Mouse (Mus musculus) kidney, embryonic 16.5 days (tissue): ENCODE results near the gene Dlg2. TPM values are rescaled to one million over a fixed set of nuclear protein-coding genes. Genes with fewer than 3 reads are reported as not detected.

Experiments used
- ATAC-seq: fragments of 200-750 bp; cut with Nextera tagmentation; 2 replicates; pipeline ENCODE4 v1.8.0; 2017; ENCODE audit warnings: moderate TSS enrichment; ENCODE audit not compliant: low FRiP score, low TSS enrichment
- H3K27ac ChIP-seq: fragments of 300-500 bp; sonication (generic); 2 replicates; pipeline ENCODE4 v1.5.1; 2014; ENCODE audit warnings: low read length
- H3K27me3 ChIP-seq: fragments of 300-500 bp; sonication (generic); 2 replicates; pipeline ENCODE4 v1.6.1; 2014; ENCODE audit warnings: low read length, control low read depth, mixed read lengths; ENCODE audit not compliant: insufficient read depth
- H3K36me3 ChIP-seq: fragments of 300-500 bp; sonication (generic); 2 replicates; pipeline ENCODE4 v1.6.1; 2014; ENCODE audit warnings: low read length, control low read depth, mixed read lengths; ENCODE audit not compliant: insufficient read depth
- H3K4me1 ChIP-seq: fragments of 300-500 bp; sonication (generic); 2 replicates; pipeline ENCODE4 v1.6.1; 2014; ENCODE audit warnings: low read length, control low read depth, mixed read lengths; ENCODE audit not compliant: insufficient read depth
- H3K4me2 ChIP-seq: fragments of 300-500 bp; sonication (generic); replicated peaks from 2 replicates; pipeline ENCODE4 v1.6.1; 2014; ENCODE audit warnings: low read depth, low read length
- H3K4me3 ChIP-seq: fragments of 300-500 bp; sonication (generic); 2 replicates; pipeline ENCODE4 v1.5.1; 2014; ENCODE audit warnings: mild to moderate bottlenecking, low read length
- H3K9ac ChIP-seq: fragments of 300-500 bp; sonication (generic); replicated peaks from 2 replicates; pipeline ENCODE4 v1.6.1; 2014; ENCODE audit warnings: low read length
- H3K9me3 ChIP-seq: fragments of 300-500 bp; sonication (generic); 2 replicates; pipeline ENCODE4 v1.6.1; 2016; ENCODE audit warnings: low read length, control low read depth
- WGBS: fragments of 180-500 bp; shearing (Covaris S2); extraction: QIAGEN DNeasy Blood & Tissue Kit; methylation state at CpG from one replicate; pipeline ENCODE4 v1.1.7; 2014; 5-methylcytosine and 5-hydroxymethylcytosine counted together
- polyA plus RNA-seq: library from polyadenylated mRNA; unstranded; fragments of >200 nt; fragmentation: Nextera tagmentation; extraction: Ambion mirVana; gene quantifications from 2 replicates; pipeline ENCODE4 v1.2.1, GENCODE M21; 2015

The Dlg2 gene
- polyA plus RNA-seq, 1 experiment from 2014 or later: 1.0 TPM

DNA sequence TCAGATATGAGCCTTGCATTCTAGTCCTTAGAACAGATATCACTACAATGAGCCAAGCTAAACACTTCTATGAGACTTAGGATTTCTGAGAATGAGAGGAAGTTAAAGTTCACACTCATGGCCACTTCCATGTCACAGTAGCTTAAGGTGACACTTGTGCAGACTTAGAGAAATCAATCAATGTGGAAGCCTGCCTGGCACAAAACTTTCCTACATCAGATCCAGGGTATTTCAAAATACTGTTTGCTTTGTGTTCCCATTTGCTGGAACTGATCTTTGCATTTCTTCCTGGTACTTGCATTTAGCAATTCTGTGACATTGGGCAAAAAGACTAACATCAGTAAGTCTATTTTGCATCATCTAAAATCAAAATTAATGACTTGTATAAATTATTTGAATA is 1091.0 kb downstream of the Dlg2 start:
- H3K9ac ChIP-seq: no peak overlapping the region
- H3K9me3 ChIP-seq: no peaks in the 10 kb centered on the region
- H3K27me3 ChIP-seq: no peaks in the 10 kb centered on the region
- no peak overlapping the region for H3K4me3 ChIP-seq
- no peak for ATAC-seq
- no peak overlapping the region for H3K27ac ChIP-seq
- no peak overlapping the region for H3K4me2 ChIP-seq
- no peaks in the 10 kb centered on the region for H3K4me1 ChIP-seq
- no peaks in the 10 kb centered on the region for H3K36me3 ChIP-seq

DNA sequence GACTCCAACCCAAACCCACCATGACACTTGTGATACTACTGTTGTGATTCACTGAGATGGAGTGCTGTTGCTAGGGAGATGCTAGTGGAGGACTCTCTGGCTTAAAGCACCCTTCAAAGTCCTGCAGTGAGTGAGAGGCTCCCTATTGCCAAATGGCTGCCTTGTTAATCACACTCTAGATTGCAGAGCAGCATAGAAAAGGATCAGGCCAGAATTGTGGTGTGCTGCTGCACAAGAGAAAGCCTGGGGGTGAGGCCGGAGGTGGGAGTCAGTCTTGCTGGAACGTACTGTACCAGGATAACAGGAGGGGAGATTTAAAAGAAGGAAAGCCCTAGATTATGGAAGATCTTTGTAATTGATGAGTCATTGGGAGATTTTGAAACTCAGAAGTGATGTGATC is 1094.5 kb downstream of the Dlg2 start:
- no peaks in the 10 kb centered on the region for H3K36me3 ChIP-seq
- H3K27me3 ChIP-seq: no peaks in the 10 kb centered on the region
- no peak overlapping the region for H3K4me3 ChIP-seq
- 83% methylated on average over 2 of the region's 2 CpGs for WGBS
- no peak overlapping the region for H3K9ac ChIP-seq
- H3K27ac ChIP-seq: no peak overlapping the region
- H3K4me2 ChIP-seq: no peak overlapping the region
- H3K9me3 ChIP-seq: no peaks in the 10 kb centered on the region
- no peak for ATAC-seq
- no peaks in the 10 kb centered on the region for H3K4me1 ChIP-seq

DNA sequence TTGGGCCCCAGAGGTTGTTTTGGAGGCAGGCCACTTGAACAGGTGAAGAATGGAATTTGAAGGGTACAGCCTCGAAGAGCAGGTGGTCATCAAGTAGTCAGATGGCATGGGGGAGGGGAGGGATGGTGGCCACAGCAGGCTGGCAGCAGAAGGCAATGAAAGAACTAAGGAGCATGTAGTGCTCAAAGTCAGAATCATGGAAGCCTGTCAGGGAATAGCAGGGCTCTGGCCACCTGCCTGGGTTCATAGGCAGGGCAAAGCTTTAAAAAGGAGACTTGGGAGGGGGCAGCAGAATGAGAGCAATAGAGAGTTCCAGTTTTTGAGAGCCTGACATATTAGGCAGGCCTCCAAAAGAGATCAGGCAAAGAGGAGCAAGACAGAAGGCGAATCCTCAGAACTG is 1096.2 kb downstream of the Dlg2 start:
- no peak overlapping the region for H3K27ac ChIP-seq
- no peaks in the 10 kb centered on the region for H3K9me3 ChIP-seq
- H3K36me3 ChIP-seq: no peaks in the 10 kb centered on the region
- H3K9ac ChIP-seq: no peak overlapping the region
- no peaks in the 10 kb centered on the region for H3K4me1 ChIP-seq
- H3K4me2 ChIP-seq: no peak overlapping the region
- no peak overlapping the region for H3K4me3 ChIP-seq
- H3K27me3 ChIP-seq: no peaks in the 10 kb centered on the region
- ATAC-seq: no peak
- WGBS: 52% methylated on average over 2 of the region's 2 CpGs

DNA sequence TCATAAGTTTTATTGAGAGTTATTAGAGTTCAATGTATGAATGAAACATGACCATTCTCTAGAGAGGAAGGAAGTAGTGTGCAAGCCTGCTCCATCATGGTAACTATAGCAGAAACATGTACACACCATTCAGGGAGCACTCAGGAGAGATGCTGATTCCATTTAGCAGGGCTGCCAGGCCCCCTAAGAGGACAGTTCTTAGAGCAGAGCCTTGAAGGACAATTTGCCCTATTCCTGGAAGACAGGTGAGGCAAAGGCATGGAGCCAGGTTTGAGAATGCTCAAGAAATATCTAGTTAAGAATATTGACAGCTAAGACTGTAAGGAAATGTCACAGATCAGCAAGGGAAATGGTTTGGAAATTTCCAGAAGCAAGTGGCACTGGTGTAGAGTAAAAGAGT is 1096.8 kb downstream of the Dlg2 start:
- no peak overlapping the region for H3K27ac ChIP-seq
- no peaks in the 10 kb centered on the region for H3K27me3 ChIP-seq
- H3K9ac ChIP-seq: no peak overlapping the region
- no peaks in the 10 kb centered on the region for H3K36me3 ChIP-seq
- no peak overlapping the region for H3K4me3 ChIP-seq
- no peaks in the 10 kb centered on the region for H3K4me1 ChIP-seq
- no peak for ATAC-seq
- no peak overlapping the region for H3K4me2 ChIP-seq
- H3K9me3 ChIP-seq: no peaks in the 10 kb centered on the region

DNA sequence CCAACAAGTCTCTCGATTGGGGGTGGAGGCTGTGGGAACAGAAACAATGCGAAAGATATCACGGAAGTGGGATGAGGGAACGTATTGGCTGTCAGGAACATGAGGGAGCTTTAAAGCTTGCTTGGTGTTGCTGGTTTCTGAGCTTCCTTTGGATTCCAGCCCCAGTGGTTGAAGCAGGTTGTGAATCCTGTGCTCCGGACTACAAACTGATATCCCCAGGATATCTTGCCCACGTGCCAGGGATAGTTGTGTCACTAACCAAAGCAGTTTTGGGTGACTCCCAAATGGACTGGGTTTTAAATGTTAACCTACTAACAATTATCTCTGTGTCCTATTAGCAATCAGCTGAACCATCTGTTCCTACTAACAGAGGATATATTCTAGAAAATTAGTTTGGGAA is 1099.7 kb downstream of the Dlg2 start:
- no peaks in the 10 kb centered on the region for H3K9me3 ChIP-seq
- no peak overlapping the region for H3K27ac ChIP-seq
- H3K9ac ChIP-seq: no peak overlapping the region
- WGBS: 90% methylated on average over 6 of the region's 6 CpGs
- H3K4me3 ChIP-seq: no peak overlapping the region
- no peak for ATAC-seq
- no peaks in the 10 kb centered on the region for H3K4me1 ChIP-seq
- H3K4me2 ChIP-seq: no peak overlapping the region
- H3K36me3 ChIP-seq: no peaks in the 10 kb centered on the region
- H3K27me3 ChIP-seq: no peaks in the 10 kb centered on the region

DNA sequence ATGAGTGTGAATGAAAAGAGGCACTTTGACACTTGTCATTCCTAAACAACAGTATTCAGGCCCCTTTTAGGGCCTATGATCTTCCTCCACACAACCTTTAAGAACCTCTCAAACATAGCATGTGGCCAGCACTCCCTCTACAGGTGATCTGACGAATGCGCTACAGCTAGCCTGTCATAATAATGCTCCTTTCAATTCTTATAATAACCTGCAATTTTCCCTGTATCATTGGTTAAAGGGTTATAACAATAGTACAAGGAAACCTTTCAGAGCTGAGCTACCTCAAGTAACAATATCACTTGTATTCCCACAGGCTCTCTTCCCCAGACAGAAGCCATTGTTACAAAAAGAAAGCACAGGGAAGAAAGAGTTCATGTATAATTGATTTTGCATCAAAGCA is 1105.7 kb downstream of the Dlg2 start:
- no peaks in the 10 kb centered on the region for H3K27me3 ChIP-seq
- H3K4me3 ChIP-seq: no peak overlapping the region
- no peak overlapping the region for H3K4me2 ChIP-seq
- no peaks in the 10 kb centered on the region for H3K36me3 ChIP-seq
- 70% methylated on average over 2 of the region's 2 CpGs for whole genome bisulfite sequencing
- no peaks in the 10 kb centered on the region for H3K4me1 ChIP-seq
- H3K27ac ChIP-seq: no peak overlapping the region
- no peak for ATAC-seq
- no peak overlapping the region for H3K9ac ChIP-seq
- no peaks in the 10 kb centered on the region for H3K9me3 ChIP-seq

DNA sequence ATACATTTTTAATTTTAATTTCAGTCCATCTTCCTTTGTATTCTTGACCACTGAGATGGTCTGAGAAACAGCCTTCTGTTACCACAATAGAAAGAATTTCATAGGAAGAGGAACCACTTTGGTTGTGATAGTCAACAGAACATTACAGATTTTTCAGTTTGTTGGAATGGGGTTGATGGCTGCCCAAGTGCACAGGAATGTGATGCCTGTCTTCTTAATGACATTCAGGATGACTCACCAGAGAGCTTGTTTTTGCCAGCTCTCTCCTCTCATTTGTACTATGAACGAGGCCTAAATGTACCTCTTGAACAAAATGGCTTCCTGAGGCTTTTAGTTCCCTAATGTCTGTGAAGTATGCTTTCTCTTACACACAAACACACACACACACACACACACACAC is 1107.1 kb downstream of the Dlg2 start:
- Histone ChIP-seq H3K9ac (no peak overlapping the region), H3K4me3 (no peak overlapping the region), H3K9me3 (no peaks in the 10 kb centered on the region), H3K27ac (no peak overlapping the region), H3K36me3 (no peaks in the 10 kb centered on the region), H3K4me2 (no peak overlapping the region), H3K4me1 (no peaks in the 10 kb centered on the region), H3K27me3 (no peaks in the 10 kb centered on the region)
- ATAC-seq: no peak
- 70% methylated on average over 1 of the region's 1 CpGs for WGBS

DNA sequence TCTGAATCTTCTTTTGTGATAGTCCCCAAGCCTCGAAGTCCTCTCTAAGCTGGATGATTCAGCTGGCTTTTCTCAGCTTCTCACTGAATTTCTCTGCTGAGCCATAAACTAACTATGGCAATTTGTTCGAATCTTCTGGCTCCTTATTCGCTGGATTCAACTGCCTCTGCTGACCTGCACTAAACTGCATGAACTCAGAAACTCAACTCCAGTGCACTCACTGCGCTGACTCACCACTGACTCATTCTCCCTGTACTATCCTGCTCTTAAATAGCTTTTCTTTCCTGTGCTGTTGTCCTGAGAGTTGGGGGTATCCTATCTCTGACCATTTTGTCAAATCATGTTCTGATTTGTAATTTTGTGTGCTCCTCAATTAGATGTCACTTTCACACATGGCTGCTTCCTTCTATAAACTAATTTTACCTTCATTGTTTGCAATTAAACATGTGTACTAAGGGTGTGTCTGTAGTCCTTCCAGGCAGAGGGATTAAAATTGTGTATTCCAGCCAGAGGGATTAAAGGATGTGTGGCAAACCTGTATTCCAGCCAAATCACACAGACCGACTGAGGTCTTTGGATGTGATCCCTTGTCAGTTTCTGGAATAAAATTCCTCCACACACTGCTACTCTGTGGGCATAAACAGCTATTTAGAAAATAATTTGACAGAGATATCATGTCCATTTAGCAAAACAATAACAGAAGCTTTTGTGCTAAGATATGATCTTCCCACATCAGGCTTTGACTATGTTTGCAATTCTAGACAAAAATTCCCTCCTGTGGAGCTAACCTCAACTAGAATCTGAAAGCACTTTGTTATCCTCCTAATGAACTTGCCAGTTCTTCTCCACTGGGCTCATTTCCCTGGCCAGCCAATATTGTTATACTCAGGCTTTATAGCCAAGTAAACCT is 1115.0 kb downstream of the Dlg2 start:
- no peaks in the 10 kb centered on the region for H3K27me3 ChIP-seq
- no peaks in the 10 kb centered on the region for H3K9me3 ChIP-seq
- H3K9ac ChIP-seq: no peak overlapping the region
- 52% methylated on average over 5 of the region's 5 CpGs for WGBS
- H3K4me1 ChIP-seq: no peaks in the 10 kb centered on the region
- no peak for ATAC-seq
- H3K4me2 ChIP-seq: no peak overlapping the region
- H3K36me3 ChIP-seq: no peaks in the 10 kb centered on the region
- H3K27ac ChIP-seq: no peak overlapping the region
- H3K4me3 ChIP-seq: no peak overlapping the region

DNA sequence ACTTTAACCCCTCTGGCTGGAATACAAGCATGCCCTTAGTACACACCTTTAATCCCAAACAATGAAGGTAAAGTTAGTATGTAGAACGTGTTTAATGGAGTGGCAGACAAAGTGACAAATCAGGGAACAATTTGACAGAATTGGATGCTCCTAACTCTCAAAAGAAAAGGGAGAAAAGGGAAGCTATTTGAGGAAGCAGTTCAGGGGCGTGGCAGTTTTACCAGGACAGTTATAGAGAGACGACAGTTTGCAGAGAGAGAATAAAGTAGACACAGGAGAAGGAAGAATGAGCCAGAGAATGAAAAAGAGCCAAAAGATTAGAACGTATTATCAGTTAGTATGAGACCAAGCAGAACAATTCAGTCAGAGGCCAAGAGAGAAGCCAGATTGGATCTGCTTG is 1122.1 kb downstream of the Dlg2 start:
- Histone ChIP-seq H3K4me1 (no peaks in the 10 kb centered on the region), H3K9me3 (no peaks in the 10 kb centered on the region), H3K27ac (no peak overlapping the region), H3K9ac (no peak overlapping the region), H3K4me2 (no peak overlapping the region), H3K36me3 (no peaks in the 10 kb centered on the region), H3K4me3 (no peak overlapping the region), H3K27me3 (no peaks in the 10 kb centered on the region)
- no peak for ATAC-seq
- 65% methylated on average over 4 of the region's 4 CpGs for WGBS

DNA sequence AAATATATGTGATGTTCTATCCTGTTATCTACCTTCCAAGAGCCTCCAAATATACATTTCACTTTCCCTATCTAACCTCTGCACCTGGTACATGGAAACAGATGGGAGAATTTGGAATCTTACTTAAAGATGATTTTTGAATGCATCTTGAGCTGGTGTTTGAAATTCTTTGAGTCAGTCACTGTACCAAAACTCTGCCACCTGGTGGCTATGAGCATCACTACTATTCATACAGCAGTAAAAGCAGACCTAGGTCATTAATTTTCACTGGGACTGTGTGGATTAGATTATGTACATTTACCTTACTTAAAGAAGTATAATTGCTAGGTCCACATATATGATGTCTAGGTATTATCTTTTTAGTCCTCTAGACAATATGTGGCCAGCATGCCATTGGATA is 1124.8 kb downstream of the Dlg2 start:
- Histone ChIP-seq H3K27ac (no peak overlapping the region), H3K36me3 (no peaks in the 10 kb centered on the region), H3K4me1 (no peaks in the 10 kb centered on the region), H3K9ac (no peak overlapping the region), H3K4me3 (no peak overlapping the region), H3K27me3 (no peaks in the 10 kb centered on the region), H3K9me3 (no peaks in the 10 kb centered on the region), H3K4me2 (no peak overlapping the region)
- no peak for ATAC-seq
